Mouse (Mus musculus) MEL-GATA-1-ER (cell line): Measurements from ENCODE around the gene Mterf2.

Experiments
- DNase-seq: peaks from one replicate; pipeline ENCODE4 v3.0.0-alpha.2; 2012; ENCODE audit warnings: low read depth; ENCODE audit errors: extremely low read depth

Gene Mterf2

DNA sequence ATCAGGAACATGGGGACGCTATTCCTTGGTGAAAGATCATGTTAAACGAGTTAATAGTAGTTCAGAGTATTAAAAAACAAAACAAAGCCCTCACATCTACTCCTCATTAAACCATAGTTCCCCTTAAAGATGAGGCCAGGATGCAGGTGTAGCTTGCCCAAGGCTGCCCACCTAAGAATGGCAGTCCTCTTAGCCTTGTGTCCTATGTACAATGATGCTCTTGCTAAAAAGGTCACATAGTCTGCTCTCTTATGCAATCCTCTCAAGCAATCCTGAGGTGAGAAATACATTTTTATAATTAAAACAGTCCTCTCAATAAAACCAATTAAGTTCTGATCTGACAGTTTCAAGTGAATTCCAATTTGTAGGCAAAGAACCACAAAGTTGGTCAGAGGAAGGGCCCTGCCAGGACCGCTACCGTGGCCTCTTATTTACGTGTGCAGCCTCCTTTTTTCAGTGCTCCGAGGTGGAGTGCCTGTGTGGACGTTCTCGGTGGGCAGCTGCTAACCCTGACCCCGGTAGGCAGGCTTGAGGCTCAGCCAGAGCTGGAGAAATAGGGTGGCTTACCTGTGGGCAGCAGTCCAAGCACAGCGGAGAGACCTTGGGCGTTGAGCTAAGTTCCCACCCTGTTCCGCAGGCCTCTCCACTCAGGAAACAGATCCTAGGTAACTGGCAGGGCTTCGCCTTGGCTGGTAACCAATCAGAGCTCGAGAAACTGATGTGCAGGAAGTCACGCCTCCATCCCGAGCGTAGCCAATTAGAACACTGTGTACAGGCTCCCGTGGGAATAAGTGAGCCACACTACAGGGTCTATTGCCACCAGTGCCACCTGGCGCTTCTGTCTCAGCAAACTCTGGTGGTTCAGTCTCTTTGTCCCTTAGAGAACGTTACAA lies at the start of gene Mterf2:
TSS of gene Mterf2 (minus strand) at position 633 of the 893 bp plus-strand sequence.
- DNase-seq: peak; percentile 97

DNA sequence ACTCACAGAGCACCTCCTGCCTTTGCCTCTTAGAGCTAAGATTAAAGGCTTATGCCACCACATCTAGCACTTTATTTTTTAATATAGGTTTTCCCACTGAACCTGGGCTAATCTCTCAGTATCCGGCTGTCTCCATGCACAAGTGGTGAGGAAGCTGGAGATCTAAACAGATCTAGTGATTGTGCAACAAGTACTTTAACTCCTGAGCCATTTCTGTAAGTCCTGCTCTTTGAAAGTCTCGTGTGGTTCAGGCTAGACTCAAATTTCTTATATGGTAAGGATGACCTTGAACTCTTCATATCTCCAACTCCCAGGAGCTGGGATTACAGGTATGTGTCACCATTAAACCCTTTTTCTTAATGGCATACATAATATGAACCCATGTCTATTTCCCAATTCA lies 48.8 kb upstream of the Mterf2 start:
- DNase-seq: no peak

DNA sequence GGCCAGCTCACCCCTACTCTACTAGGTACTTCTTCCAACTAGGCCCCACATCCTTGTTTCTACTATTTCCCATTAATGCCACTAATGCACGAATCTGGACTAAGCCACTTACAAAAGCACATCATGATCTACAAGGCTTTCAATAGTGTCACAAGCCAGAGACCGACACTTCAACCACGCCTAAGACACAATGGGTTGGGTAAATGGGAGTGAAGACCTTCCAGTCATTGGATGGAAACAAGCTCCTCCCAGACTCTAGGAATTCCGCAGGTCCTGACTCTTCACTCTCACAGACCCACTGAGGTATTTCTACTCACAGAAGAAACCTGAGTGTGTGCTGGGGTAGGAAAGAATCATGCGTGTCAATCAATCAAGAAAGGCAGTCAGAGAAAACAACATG lies 37.5 kb upstream of the Mterf2 start:
- DNase-seq: no peak

DNA sequence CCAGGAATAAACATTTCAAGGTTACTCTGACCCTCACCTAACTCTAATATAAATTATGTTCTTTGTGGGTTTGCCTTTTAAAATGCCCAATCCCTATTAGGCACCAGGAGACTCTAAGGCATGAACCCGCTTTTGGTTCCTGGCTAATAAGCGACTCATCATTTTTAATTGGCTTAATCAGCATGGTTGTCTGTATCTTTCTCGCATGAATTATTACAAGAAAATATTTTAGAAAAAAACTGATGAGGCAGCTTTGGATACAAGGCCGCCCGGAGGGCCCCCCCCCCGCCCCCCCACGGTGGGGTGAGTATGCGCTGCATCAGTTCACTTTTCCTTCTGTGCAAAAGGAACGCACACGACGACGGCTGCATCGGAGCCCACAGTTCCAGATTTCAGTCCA lies 37.0 kb upstream of the Mterf2 start:
- DNase-seq: no peak

DNA sequence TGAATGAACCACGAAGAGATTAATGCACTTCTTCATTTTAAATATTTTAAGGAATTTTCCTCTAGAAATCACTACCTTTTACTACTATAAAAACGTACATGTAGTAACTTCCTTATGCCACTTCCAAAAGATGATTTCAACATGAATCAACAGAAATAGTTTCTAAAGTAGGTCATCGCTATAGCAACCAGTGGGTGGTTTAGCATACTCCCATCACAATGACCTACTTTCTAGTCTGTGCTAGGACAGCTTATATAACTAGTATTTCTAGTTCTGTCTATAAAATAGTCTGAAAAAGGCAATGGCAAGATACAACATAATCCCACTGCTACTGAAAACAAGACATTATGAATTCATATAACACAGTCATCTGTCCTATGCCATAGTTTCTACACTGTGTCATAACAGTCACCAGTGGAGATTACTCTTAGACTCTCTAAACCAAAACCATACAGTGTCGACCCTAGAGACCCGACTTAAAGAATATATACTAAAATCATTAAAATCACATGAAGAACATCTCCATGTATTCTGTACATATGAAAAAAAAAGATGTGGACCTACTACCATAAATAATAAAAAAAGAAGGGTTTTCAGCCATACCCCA lies 34.0 kb upstream of the Mterf2 start:
- DNase-seq: no peak

DNA sequence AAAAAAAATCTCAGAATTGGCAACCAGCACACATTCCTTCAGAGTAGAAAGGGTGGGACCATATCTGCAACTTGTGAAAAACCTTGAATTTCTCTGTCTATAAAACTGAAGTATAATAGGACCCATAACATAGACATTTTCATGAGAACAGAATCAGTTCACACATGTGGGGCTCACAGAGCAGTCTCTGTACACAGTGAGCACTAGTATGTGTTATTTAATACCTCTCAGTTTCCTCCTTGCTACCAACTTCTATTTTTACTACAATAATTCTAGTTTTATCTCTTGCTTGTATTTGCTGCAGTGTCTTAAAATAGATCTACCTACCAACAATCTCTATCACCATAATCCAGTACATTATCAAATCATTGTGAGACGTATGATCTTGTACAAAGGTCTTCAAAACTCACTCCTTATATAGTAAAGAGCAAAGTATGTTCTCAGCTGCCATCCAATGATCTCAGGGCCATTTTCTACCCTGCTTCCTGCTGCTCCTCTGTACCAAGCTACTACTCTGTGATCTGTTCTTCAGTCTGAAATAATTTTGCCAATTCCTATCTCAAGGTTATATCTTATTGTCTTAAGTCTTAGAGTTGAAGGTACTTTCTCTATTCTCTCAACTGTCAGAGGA lies 32.3 kb upstream of the Mterf2 start:
- no peak for DNase-seq

DNA sequence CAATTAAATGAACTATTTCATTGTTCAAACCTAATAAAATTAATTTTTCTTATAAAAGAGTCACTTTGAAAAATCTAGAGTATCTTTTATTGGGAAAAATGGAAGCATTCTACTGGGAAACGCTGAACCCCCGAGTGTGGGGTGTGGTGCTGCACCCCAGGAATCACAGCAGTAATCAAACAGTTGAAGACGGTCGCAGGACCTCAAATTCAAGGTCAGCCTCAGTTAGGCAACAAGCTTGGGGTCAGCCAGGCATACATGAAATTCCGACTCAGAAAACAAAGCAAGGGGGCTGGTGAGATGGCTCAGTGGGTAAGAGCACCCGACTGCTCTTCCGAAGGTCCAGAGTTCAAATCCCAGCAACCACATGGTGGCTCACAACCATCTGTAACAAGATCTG lies 29.6 kb upstream of the Mterf2 start:
- no peak for DNase-seq

DNA sequence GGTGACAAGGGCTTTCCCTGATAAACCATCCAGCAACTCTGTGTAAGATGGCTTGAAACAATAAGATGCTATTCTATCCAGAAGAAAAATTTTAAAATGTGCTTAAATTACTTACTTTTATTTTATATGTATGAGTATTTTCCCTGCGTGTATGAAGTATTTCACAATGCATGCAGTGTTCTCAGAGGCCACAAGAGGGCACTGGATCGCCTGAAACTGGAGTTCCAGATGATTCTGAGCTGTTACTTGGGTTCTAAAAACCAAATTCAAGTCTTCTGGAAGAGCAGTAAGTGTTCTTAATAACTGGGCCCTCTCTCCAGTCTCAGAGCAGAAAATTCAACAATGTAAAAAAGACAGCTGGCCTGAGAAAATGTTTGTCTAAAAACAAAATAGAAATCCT lies 26.4 kb upstream of the Mterf2 start:
- DNase-seq: peak; percentile 26

DNA sequence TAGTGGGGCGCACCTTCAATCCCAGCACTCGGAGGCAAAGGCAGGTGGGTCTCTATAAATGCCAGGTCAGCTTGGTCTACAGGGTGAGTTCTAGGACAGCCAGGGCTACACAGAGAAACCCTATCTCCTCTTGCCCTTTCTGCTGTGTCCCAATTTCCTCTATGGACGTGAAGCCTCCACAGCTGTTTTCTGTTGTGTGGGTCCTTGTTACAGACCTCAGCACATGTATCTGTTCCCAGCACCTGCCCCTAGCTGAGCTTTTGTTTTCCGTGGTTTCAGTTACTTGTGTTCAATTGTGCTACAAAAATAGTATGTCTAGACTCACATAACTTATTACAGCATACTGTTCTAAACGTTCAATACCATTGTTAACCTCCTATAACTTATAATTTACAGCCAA lies 21.4 kb upstream of the Mterf2 start:
- no peak for DNase-seq

DNA sequence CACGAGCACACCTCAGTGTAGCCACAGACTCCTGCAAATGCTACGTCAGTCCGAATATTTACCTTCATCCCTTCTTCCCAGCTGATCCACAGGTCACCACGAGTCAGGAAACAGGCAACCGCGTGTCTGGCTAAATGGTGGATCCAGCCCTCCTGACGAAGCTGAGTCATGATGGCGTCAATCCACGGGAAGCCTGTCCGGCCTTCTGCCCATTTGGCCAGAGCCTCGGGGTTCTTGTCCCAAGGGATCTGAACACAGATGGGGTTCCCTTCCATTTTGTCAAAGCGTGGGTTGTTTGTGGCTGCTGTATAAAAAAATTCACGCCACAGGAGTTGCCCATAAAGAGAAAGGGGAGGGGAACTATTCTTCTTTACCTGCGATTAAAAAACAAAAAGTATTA lies 18.5 kb upstream of the Mterf2 start:
- DNase-seq: no peak

DNA sequence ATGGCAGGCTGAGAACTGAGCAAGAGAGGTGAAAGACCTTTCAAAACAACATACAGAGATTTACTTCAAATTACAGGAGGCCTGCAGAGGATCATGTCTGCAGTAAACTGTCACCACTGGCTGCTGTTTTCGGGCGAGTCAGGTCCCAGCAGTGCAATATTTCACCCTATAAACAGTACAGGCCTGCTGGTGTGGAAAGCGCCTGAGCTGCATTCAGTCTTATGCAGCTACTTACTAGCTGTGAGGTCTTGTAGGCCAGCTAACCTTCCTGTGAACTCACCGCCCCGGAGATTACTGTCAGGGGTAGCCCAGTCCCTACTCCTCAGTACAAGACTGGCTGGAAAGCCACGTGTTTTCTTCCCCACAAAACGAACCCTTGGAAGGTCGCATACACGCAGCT lies 13.6 kb upstream of the Mterf2 start:
- DNase-seq: no peak

DNA sequence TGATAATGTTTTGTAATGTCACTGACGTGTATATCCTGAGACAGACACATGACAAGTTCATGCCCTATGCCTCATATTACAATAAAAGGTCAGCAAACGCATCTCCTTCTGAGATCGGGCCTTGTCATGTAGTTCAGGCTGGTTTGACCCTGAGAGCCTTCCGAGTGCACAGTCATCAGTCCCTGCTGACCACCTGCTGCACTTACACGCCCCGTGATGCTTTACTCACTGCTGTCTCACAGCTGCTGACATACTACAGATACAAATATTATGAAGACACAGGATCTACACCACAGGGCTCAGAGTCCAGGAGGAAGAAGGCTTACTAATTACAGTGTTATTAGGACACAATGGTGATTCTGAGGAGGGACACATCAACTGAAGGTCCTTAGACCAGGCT lies 8.7 kb upstream of the Mterf2 start:
- DNase-seq: no peak

DNA sequence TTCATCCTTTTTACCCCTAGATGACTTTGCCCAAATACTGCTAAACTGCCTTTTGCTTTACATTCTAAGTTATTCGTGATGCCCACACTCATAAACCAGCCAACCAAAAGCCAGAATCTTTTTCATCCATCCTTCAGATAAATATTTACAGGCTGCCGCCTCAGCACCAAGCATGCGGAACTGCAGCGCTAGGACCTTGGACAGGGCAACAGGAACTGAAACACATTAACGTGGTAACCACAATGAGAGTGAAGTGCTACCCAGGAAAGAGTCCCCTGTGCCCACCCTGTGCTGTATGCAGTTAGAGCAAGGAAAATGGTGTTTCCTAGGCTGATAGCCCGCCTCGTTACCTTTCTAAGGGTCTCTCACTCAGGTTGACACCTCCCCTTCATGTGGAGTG lies 626 bp upstream of the Mterf2 start:
- DNase-seq: peak; percentile 56

DNA sequence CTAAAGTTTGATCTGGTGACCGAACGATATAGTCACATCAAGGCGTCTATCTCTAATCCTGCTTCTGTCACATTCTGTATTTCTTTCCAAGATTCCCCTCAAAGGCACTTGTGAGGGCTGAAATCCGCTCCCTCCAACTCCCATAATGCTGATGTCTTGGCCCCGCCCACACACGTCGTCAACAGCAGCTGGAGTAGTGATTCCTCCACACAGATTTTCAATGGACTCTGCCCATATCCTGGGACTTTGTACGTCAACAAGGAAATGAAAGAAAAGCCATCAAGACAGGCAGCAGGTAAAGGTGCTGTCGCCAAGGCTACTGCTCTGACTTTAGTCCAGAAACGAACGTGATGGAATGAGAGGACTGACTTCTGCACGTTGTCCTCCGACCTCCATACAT lies 2.6 kb downstream of the Mterf2 start:
- DNase-seq: no peak

DNA sequence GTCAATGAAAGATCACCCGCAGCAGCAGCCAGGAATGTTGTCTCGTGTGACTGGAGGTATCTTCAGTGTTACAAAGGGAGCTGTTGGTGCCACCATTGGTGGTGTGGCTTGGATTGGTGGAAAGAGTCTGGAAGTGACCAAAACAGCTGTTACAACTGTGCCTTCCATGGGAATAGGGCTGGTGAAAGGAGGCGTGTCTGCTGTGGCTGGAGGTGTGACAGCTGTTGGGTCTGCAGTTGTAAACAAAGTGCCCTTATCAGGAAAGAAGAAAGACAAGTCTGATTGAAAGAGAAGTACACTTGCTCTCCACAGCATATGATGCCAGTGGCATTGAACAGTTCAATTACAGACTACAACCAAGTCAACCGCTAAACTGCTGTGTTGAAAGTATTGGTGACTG lies 13.4 kb downstream of the Mterf2 start:
- DNase-seq: no peak

DNA sequence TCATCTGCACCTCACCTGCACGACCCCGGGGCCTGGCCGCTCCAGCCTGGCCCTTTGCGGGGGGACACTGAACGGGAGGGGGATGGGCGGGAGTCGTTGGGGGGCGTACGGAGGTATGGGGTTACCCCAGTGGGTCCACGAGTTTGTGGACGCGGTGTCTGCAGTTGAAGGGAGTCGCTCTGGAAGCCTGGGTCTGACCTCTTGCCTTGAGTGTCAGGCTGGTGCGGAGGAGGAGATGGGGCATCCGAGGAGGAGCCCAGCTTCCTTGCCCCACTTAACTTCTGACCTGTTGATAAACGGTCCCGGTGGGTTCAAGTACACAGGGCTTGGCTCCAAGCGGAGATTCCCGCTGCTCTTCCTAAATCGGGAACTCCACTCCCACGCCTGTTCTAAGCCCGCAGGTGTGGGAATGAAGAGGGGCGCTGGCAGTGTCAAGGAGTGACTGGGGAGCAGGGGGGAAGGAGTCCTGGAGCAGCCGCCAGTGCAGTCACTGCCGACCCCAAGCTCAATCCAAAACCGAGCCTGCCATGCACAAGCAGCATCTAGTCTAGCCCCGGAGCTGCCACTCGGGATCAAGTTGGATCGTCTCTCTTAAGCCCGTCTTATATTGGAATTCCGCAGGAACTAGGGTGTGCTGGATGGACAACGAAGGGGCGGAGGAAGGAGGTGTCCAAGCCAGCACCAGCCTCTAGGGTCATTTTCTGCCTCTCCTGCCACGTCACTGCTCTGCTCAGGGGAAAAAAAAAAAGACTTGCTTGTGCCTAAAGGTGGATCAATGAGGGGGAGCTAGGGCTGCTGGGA lies 24.5 kb downstream of the Mterf2 start:
- peak; percentile 17 for DNase-seq

DNA sequence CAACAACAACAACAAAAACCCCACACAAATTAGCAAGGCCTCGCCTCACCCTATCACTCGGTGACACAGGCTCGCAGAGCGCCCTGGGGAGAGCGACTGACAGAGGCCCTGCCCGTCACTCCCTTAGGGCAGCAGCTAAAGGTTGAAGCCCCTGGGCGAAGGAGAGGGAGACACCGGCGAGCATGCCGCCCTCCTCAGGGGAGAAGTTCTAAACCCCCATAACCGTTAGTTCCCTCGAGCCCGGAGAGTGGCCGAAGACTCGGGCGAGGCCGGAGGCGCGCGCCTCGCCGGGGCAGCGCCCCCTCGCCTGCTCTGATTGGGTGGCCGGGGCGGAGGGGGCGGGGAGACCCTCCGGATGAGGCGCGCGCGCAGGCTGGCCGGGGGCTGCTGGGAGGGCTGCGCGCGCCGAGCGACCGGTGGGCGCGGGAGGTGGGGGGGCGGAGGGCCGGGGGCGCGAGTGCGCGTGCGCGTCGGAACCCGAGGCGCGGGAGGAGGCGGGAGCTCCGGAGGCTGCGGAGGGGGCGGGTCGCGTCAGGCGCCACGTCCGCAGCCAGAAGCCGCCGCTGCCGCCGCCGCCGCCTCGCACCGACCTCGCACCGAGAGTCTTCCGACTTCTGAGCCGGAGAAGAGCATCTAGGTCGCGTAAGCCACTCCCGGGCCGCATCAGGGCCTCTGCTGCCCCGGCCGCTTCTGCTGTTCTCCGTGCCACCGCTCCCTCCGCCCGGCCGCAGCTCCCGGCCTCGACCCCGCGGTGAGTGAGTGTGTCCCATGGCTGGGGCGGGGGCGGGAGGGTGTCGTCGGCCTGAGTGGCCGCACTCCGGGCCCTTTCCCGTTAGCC lies 25.4 kb downstream of the Mterf2 start, which contains the start of the genes Fhl4 and Tmem263:
TSS of gene Fhl4 (minus strand) at position 249 of the 838 bp plus-strand sequence.
TSS of gene Tmem263 (plus strand) at position 381 of the 838 bp plus-strand sequence.
- DNase-seq: peak; percentile 51

DNA sequence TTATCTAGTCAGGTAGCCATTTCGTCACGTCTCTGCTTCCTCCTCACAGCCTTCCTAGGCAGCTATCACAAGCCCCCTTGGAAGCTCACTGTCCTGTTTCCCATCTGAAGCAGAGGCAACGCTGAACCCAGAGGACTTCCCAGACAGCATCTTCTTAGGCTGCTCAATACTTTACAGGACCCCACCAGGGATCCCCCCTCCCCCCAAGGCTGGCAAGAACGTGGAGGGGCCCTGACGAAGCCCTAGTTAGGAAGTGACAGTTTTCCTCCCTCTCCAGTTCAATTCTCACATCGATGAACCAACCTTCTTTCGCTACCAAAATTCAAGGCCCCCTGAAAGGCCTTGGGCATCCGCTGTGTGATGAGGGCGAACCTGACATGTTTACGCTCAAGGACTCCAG lies 26.0 kb downstream of the Mterf2 start:
- no peak for DNase-seq

DNA sequence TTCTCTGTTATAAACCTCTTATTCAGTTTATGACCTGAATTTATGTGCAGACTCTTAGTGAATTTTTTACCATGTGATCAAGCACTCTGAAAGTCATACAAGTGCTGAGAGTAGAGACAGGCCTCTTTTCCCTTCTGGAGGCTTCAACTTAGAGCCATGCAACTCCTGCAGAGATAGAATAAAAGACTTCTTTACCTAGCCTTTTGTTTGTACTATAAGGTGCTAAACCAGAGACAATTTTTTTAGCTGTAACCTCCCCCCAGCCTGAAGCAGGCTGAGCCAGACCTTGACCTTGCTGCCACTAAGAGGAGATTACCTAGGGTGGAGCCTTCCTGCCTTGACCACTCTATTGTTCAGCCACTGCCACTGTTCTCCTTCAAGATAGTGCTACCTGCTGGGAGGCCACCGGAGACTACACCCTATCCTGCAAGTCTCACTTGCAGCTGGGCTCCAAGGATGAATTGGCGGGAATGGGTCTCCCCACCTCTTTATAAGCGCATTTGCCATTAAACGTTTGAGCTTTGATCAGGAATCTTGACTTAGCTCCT lies 56.1 kb downstream of the Mterf2 start:
- no peak for DNase-seq
